ENCODE assay signal across 11 mouse cellular contexts in genomic region chr11:110330093-110330492, GRCm38 (mm10). TPM values are rescaled to one million over a fixed set of nuclear protein-coding genes. Genes with fewer than 3 reads are reported as not detected.
DNase-seq lines count a peak whose midpoint lies in the region; ATAC-seq and TF ChIP-seq lines count a peak whose summit lies in the region.
"Had no signal": no experiment of that assay in that cellular context is flagged by ENCODE, and none has a peak within 500 bp of the region (broad histone marks: within the 10 kb centered on the region; RNA-seq: fewer than 3 reads in every experiment).

No protein-coding gene starts in this region.

- DNase-seq in cerebellum, postnatal 14 days: peak; percentile 30 to 50
- no peak for DNase-seq in cerebellum, adult 11 months
- peak; percentile 3 for DNase-seq in kidney, postnatal 0 days (ENCODE audit: low spot score)
- no peak for DNase-seq in kidney, adult 8-10 months
- DNase-seq in retina, postnatal 1 day: peak; percentile 78
- DNase-seq in retina, embryonic 14.5 days (ENCODE audit: low spot score): no peak
- no peak for DNase-seq in heart, adult 18-20 months
- no peak for DNase-seq in kidney, postnatal 14 days

- no peak overlapping the region for H3K27ac ChIP-seq in kidney, postnatal 0 days
- H3K27ac ChIP-seq: hindbrain, embryonic 13.5 days; kidney, embryonic 15.5 days had no signal

- H3K36me3 ChIP-seq in kidney, postnatal 0 days (ENCODE audit: insufficient read depth, low read length): no peaks in the 10 kb centered on the region
- H3K36me3 ChIP-seq: hindbrain, embryonic 13.5 days; kidney, embryonic 15.5 days had no signal

- H3K27me3 ChIP-seq in kidney, postnatal 0 days (ENCODE audit: insufficient read depth, low read length): no peaks in the 10 kb centered on the region
- H3K27me3 ChIP-seq: hindbrain, embryonic 13.5 days; kidney, embryonic 15.5 days had no signal

- no peaks in the 10 kb centered on the region for H3K4me1 ChIP-seq in kidney, postnatal 0 days (replicated peaks; ENCODE audit: insufficient read depth, low read length)
- H3K4me1 ChIP-seq: kidney, embryonic 15.5 days had no signal

- ATAC-seq in kidney, postnatal 0 days (replicated peaks; ENCODE audit: low FRiP score, low read depth): no peak

- no peak overlapping the region for H3K4me3 ChIP-seq in kidney, postnatal 0 days (replicated peaks; ENCODE audit: low read depth, low read length)
- H3K4me3 ChIP-seq: hindbrain, embryonic 13.5 days; kidney, embryonic 15.5 days had no signal

- no peak overlapping the region for H3K9ac ChIP-seq in kidney, postnatal 0 days (ENCODE audit: low read depth, low read length)
- H3K9ac ChIP-seq: hindbrain, embryonic 13.5 days; kidney, embryonic 15.5 days had no signal

- H3K9me3 ChIP-seq in kidney, postnatal 0 days (replicated peaks; ENCODE audit: low read length): no peaks in the 10 kb centered on the region
- H3K9me3 ChIP-seq: hindbrain, embryonic 13.5 days; kidney, embryonic 15.5 days had no signal

- WGBS in kidney, postnatal 0 days: 61% methylated on average over 6 of the region's 6 CpGs

- no peak for TF ChIP-seq CTCF in kidney, postnatal 0 days (IDR thresholded peaks at IDR 0.05; ENCODE audit: low read depth)

- no peak overlapping the region for H3K4me2 ChIP-seq in kidney, postnatal 0 days (ENCODE audit: low read length)
- H3K4me2 ChIP-seq: heart, embryonic 11.5 days; hindbrain, embryonic 13.5 days; kidney, embryonic 15.5 days had no signal

RNA-seq across cellular contexts. Expression of gene Abca5, which starts 7.4 kb away (rescaled TPM):
- 2.2 and 4.2 TPM in 2 replicates for polyA plus RNA-seq in kidney, postnatal 0 days (2015; fragmentation: Nextera tagmentation; extraction: Ambion mirVana)
- total RNA-seq in heart, adult 18-20 months (2021): 1 to 10 TPM; 7.2 to 9.7 TPM

Comparison
In these comparisons a context has a peak if more than half of its experiments do, and no peak if none do; other contexts are left out.
1. DNase-seq: peak in cerebellum, postnatal 14 days (2 of 2), kidney, postnatal 0 days (single experiment) and retina, postnatal 1 day (single experiment); none in cerebellum, adult 11 months (single experiment), kidney, adult 8-10 months (0 of 2), retina, embryonic 14.5 days (single experiment), heart, adult 18-20 months (0 of 2) and kidney, postnatal 14 days (single experiment).